Mouse (Mus musculus): ENCODE measurements around the gene Slc35a5.
A peak's percentile ranks its signal among the peaks of the same experiment; 100 is the strongest.

Slc35a5 gene

GRCm38 (mm10) chr16:45158522-45159388 is at the start of gene Slc35a5, which contains the start of gene Atg3:
Slc35a5 (minus strand) TSS chr16:45158706.
Atg3 (plus strand) TSS chr16:45158785.
- peak; percentile 95 for DNase-seq

GRCm38 (mm10) chr16:45204859-45205670 is 46.6 kb upstream of the Slc35a5 start:
- DNase-seq: no peak

- no peak for DNase-seq
Observed at GRCm38 (mm10) chr16:45204438-45204837, 45.9 kb upstream of the Slc35a5 start.

GRCm38 (mm10) chr16:45201395-45201794 is 42.9 kb upstream of the Slc35a5 start:
- no peak for DNase-seq

GRCm38 (mm10) chr16:45196816-45197215 is 38.3 kb upstream of the Slc35a5 start:
- peak; percentile 41 for DNase-seq

GRCm38 (mm10) chr16:45192613-45193012 is 34.1 kb upstream of the Slc35a5 start:
- peak; percentile 62 for DNase-seq

GRCm38 (mm10) chr16:45181824-45182223 is 23.3 kb upstream of the Slc35a5 start:
- no peak for DNase-seq

- no peak for DNase-seq
Observed at GRCm38 (mm10) chr16:45178552-45178951, 20.0 kb upstream of the Slc35a5 start.

- no peak for DNase-seq
Observed at GRCm38 (mm10) chr16:45159389-45159716, 847 bp upstream of the Slc35a5 start.

GRCm38 (mm10) chr16:45158136-45158521 is 377 bp downstream of the Slc35a5 start:
- peak; percentile 62 for DNase-seq

GRCm38 (mm10) chr16:45154741-45155250 is 3.7 kb downstream of the Slc35a5 start:
- no peak for DNase-seq

- DNase-seq: no peak
Observed at GRCm38 (mm10) chr16:45148488-45149082, 9.9 kb downstream of the Slc35a5 start.

- no peak for DNase-seq
Observed at GRCm38 (mm10) chr16:45145119-45145518, 13.4 kb downstream of the Slc35a5 start.

GRCm38 (mm10) chr16:45142565-45142964 is 15.9 kb downstream of the Slc35a5 start:
- no peak for DNase-seq

- no peak for DNase-seq
Observed at GRCm38 (mm10) chr16:45141711-45142110, 16.8 kb downstream of the Slc35a5 start.

- DNase-seq: peak; percentile 48
Observed at GRCm38 (mm10) chr16:45127936-45128710, 30.4 kb downstream of the Slc35a5 start.

GRCm38 (mm10) chr16:45124230-45125203 is 34.0 kb downstream of the Slc35a5 start:
- no peak for DNase-seq

GRCm38 (mm10) chr16:45122571-45122970 is 35.9 kb downstream of the Slc35a5 start:
- no peak for DNase-seq

- peak; percentile 19 for DNase-seq
Observed at GRCm38 (mm10) chr16:45120844-45121425, 37.6 kb downstream of the Slc35a5 start.

GRCm38 (mm10) chr16:45118760-45119159 is 39.7 kb downstream of the Slc35a5 start:
- no peak for DNase-seq

GRCm38 (mm10) chr16:45117200-45117599 is 41.3 kb downstream of the Slc35a5 start:
- no peak for DNase-seq
